Mouse (Mus musculus) ovary, postnatal 14 days (tissue): ENCODE measurements around the gene Srsf3.
"Not testable (repeated sequence)": the region's sequence is repeated elsewhere in the genome, so short reads cannot be mapped to it uniquely, and the experiment has no call there.

Experiments
- DNase-seq: peaks from one replicate; pipeline ENCODE4 v3.0.0; 2022; ENCODE audit warnings: low spot score

Srsf3 gene

DNA sequence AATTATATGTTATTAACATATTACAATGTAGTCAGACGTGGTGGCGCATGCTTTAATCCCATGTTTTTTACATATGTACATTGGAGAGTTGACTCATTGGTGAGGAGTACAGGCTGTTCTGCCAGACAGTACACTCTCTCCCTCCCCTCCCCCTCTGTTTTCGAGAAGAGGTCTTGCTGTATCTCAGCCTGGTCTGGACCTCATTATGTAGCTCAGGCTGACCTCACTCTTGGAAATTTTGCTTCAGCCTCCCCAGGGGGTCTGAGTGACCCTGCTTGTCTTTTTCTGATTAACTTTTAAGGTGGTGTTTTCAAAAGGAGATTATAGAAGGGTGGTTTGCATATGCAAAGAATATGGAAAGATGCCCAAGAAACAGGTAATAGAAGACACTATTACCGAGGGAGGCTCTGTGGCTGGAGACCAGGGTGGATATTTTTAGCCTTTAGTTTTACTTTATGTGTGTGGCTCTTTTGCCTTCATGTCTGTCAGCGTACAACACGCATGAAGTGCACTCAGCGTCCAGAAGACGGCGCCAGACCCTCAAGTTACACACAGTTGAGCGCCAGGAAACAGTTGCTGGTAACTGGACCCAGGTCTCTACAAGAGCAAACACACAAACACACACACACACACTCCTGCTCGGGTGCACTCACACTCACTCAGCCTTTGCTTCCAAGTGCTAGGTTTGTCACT is 14.0 kb upstream of the Srsf3 start:
- no peak for DNase-seq

DNA sequence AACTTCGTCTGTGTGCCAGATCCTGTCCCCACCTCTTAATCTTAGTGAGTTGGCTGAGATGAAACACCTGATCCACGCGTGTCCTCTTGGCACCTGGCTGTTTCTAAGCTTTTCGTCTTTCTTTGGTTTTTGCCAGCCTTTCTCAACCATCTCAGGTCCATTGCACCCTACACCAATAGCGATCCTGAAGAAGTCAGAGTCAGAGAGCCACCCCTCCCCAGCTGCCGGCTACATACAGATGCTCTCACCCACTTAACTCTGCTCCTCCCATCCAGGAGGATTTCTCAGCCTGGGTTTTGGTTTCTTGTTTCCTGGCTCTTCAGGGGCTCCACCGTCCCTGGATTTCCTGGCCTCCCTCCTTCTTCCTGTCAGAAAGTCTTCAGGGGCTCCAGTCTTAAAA is 13.0 kb upstream of the Srsf3 start:
- DNase-seq, result no peak

- DNase-seq, result no peak
These were observed 12.0 kb upstream of the Srsf3 start for GRCm38 (mm10) chr17:29020444-29020843.

DNA sequence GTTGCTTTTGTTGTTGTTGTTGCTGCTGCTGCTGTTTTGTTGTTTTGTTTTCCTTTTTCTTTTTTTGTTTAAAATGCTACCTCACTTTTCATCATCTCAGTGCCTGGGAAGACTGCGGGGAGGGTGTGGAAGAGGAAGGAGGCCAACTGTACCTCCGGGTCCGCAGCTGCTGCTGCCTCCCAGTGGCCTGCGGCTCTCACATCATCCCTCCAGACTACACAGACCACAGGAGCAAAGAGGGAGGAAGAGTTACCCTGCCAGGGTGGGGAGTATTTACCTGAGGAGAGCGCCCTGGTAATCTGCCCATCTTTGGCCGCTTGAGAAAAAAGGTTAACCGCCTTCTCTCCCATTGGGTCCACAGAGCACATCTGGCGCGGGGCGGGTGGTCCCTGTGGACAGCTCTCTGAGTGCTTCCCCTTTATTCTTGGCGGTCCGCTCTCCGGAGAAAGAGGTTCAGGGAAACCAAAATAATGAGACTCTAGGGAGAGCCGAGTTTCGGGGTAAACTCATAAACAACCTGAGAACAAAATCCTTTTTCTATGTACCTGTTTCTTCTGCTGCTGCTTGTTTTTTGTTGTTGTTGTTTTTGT is 10.1 kb upstream of the Srsf3 start:
- DNase-seq, result no peak

GRCm38 (mm10) chr17:29023346-29023745 is 9.1 kb upstream of the Srsf3 start:
- DNase-seq, result no peak

DNA sequence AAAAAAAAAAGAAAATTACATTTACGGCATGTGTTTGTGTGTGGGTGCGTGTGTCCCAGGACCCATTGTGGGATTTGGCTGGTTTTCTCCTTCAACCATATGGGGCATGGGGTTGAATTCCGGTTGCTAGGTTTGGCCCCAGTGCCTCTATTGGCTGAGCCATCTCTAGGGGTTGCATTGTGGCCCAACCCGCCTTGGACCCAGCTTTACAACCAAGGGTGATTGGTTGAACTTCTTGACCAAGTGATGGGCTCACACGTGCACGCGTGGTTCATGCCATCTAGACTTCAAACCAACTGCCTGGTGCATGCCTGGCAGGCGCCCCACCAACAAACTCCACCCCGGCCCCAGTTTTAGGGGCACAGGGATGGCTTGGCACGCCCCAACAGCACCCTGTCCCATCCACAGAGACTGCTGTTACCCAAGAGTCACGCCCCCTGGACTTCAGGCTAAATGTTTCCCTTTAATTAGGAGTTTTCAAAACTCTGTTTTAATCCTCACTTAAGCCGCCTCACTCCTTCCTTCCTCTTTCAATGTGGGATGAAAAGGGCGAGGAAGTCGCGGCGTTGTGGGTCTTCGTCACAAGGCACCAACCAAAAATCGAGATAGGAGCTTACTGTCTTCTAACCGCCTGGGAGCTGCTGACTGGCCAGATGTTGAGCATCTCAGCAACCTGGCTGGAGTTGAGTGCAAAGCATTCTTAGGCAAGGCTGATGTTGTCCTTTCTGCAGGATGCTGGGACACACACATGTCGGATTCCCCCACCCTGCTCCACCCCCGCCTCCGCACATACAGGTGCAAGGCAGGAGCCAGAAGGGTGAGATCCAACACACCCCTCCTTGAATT is 8.2 kb upstream of the Srsf3 start:
- no peak for DNase-seq

DNA sequence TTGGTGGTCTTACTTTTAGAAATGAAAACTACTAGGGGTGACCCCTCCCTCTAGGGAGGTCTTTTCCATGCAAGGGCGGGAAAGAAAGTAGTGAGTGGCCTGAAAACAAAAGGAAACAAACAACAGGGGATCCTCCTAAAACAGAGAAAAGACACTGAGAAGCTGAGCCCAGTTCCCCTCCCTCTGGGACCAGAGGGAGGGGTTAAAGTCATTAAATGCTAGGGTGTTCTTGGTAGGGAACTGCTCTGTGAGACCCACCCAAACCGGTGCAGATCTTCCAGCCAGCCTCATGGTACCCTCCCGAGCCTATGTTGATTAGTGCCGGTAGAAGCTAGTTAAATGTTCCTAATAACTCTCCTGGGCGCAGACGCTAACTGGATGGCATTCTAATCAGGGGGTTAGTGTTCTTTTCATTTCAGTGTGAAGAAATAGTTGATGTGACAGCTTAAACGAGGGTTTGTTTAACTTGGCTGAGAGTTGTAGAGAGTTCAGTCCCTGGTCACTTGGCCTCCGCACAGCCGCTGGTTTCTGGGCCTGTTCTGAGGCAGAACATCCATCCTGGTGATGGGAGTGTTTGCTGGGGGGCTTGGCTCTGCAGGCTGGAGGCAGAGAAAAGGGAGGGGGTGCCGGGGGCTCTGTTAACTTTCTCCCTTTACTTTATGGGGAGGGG is 7.4 kb upstream of the Srsf3 start:
- DNase-seq, result no peak

- no peak for DNase-seq
These were observed 5.6 kb upstream of the Srsf3 start for GRCm38 (mm10) chr17:29026652-29027356.

DNA sequence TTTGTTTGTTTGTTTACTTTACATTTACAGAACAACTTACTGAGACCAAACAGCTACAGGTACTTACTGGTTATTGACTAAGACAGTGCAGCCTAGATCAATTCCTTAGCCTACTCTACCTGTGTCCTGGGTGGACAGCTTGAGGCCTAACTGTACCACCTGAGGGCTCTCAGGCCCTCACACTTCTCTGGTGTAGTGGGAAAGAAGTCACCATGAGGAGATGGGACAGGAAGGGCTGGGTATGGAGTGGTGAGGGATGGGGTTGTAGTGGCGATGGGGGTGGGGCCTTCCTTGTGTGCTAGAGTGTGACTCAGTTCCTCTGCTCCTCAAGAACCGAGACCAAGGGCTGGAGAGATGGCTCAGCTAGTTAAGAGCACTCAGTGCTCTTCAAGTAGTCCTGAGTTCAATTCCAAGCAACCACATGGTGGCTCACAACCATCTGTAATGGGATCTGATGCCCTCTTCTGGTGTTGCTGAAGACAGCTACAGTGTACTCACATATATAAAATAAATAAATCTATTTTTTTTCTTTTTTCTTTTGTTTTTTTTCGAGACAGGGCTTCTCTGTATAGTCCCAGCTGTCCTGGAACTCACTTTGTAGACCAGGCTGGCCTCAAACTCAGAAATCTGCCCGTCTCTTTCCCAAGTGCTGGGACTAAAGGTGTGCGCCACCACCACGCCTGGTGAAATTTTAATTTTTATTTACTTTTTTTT is 1.9 kb upstream of the Srsf3 start:
- DNase-seq, result no peak

DNA sequence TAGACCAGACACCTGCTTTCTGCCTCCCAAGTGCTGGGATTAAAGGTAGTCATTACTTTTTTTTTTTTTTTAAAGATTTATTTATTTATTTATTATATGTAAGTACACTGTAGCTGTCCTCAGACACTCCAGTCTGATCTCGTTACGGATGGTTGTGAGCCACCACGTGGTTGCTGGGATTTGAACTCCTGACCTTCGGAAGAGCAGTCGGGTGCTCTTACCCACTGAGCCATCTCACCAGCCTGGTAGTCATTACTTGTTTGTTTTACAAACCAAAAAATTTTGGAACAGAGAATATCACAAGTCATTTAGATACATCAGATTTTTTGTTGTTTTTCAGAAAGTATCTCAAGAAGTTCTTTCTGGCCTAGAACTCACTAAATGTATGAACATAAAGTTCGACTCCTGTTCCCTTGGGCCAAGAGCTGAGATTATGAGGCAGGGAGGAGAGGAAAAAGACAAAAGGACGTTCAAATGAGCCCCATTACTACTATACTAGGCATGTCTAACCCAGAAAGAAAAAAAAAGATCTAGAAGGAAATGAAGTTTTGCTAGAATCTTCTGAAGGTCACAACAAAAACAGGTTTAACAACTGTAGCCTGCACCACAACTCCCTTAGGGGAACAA is 1.2 kb upstream of the Srsf3 start:
- DNase-seq, result not testable (repeated sequence)

DNA sequence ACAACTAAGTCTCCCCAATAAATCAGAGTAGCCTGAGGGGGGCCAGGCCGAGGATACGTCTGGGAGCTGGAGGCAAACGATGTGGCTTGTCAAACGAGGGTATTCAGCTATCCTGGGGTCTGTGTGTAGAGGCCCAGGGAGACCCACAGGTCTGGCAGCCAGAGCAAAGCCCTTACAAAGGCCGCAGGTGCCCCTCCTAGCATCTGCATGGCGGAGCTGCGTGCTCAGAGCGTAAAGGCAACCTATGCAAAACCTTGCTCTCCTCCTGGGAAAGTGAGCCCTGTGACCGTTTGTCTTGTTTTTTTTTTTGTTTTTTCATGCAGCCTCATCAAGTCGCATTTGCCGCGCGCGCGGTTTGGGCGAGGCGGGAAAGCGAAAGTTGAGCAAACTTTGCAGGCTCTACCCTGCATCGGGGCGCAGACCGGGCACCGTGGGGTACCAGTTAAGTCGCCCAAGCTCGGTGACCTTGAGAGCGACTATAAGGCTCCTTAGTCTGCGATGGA is 606 bp upstream of the Srsf3 start:
- DNase-seq, result no peak

DNA sequence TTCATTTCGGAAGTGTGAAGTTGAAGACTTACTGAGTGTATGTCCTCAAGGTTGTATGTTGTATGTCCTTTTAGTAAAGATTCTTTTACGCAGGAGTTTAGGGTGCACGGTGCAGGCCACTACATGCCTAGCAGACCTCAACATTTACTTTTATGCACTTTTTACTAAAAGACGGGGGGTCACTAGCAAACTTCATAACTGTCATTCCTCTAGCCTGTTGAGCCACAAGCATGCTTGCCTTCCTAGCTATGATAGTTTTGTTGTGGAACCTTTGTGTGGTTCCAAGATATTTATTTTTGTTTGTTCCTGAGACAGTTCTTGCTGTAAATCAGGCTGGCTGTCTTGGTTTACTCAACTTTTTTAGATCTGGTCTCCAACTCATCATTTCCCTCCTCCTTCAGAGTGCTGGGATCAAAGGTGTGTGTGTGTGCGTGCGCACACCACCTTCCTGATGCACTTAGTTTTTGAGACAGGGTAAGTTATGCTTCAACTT is 1.2 kb downstream of the Srsf3 start:
- no peak for DNase-seq

DNA sequence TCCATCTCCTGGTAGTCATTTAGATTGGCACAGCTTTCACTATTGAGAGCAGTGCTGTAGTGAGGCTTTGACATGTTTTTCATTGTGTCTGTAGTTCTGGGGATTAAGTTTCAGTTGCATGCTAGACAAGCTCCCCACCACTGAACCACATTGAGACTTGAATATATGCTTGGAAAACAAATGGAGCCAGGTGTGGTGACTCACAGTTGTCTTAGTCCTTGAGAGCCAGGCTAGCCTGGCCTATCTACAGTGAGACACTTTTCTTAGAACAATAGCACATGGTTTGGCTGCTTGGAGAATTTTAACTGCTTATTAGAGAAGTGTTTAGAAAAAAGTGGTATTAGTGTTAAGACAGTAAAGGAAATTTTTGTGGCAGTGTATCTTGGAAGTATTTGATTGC is 1.8 kb downstream of the Srsf3 start:
- no peak for DNase-seq

DNA sequence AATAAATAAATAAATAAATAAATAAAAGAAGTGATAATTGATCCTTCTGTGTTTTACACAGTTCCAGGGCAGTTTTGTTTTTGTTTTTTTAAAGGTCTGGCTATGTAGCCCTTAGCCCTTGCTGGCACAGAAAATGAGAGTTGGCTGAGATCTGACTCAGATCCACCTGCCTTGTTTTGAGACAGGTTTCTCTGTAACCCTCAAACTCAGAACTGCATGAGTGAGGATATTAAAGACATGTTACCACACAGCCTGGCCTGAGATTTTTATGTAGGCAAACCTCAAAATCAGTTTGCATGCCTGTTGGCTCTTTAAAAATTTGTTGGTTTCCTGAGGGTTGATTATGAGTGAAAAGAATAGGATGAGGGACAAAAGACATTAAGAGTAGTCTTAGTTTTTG is 3.1 kb downstream of the Srsf3 start:
- no peak for DNase-seq

DNA sequence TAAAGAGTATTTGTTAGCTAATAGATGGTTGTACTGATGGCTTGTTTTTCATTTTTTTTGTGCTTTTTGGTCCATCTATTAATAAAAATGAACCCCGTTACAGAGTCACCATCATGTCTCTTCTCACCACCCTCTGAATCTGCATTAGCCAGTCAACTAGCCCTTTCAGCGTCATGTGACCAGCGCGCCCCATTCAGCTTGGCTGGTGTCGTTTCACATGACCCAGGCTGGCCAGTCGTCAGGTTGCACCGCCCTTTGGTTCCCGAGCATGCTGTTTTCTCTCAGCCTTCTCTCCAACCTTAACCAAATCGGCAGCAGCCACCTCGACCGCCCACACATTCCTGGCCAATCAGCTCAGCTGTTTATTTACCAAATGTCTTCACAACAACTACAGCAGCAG is 6.9 kb downstream of the Srsf3 start:
- DNase-seq, result no peak

GRCm38 (mm10) chr17:29041632-29042031 is 9.2 kb downstream of the Srsf3 start:
- not testable (repeated sequence) for DNase-seq

- no peak for DNase-seq
These were observed 10.1 kb downstream of the Srsf3 start for GRCm38 (mm10) chr17:29042569-29042968.

DNA sequence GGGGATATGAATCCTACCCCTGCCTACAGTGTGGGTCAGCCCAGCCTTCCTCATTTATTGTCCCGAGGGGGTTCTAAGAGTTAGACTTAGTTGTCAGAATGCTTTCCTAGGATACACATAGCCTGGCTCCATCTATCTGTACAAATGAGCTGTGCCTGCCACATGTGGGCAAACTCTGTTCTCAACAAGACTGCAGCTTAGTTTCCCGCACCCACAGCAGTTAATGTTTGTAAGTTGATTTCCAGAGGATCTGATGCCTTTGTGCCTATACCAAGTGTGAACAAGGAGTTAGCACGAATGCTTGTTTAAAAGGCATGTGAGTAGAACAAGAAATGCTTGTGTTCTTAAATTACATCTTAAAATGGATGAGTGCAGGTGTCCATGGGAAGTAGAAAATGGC is 11.2 kb downstream of the Srsf3 start:
- DNase-seq, result no peak

- DNase-seq, result no peak
These were observed 11.9 kb downstream of the Srsf3 start for GRCm38 (mm10) chr17:29044146-29044924.

- DNase-seq, result no peak
These were observed 12.5 kb downstream of the Srsf3 start for GRCm38 (mm10) chr17:29044925-29045319.
